Mouse (Mus musculus) limb, embryonic 11.5 days (tissue): ENCODE measurements around the gene Cep95. TPM values are rescaled to one million over a fixed set of nuclear protein-coding genes. Genes with fewer than 3 reads are reported as not detected.
A peak's percentile ranks its signal among the peaks of the same experiment; 100 is the strongest.
"Not testable (repeated sequence)": the region's sequence is repeated elsewhere in the genome, so short reads cannot be mapped to it uniquely, and the experiment has no call there.

Source experiments
- ATAC-seq: fragments of 200-750 bp; cut with Nextera tagmentation; 2 replicates; pipeline ENCODE4 v1.8.0; 2017; ENCODE audit warnings: low read depth; ENCODE audit not compliant: insufficient number of reproducible peaks, low FRiP score, low TSS enrichment
- DNase-seq: peaks from one replicate; pipeline ENCODE4 v3.0.0-alpha.2; 2015; ENCODE audit warnings: low spot score
- H3K27ac ChIP-seq: fragments of 300-500 bp; sonication (generic); replicated peaks from 2 replicates; pipeline ENCODE4 v1.5.1; 2014; ENCODE audit warnings: low read depth, mild to moderate bottlenecking, low read length
- H3K27me3 ChIP-seq: fragments of 300-500 bp; sonication (generic); 2 replicates; pipeline ENCODE4 v1.6.1; 2014; ENCODE audit warnings: mild to moderate bottlenecking, low read length, mixed read lengths; ENCODE audit not compliant: control insufficient read depth, insufficient read depth
- H3K36me3 ChIP-seq: fragments of 300-500 bp; sonication (generic); 2 replicates; pipeline ENCODE4 v1.6.1; 2014; ENCODE audit warnings: mild to moderate bottlenecking, low read length, moderate library complexity, mixed read lengths; ENCODE audit not compliant: control insufficient read depth, insufficient read depth
- H3K4me1 ChIP-seq: fragments of 300-500 bp; sonication (generic); 2 replicates; pipeline ENCODE4 v1.6.1; 2014; ENCODE audit warnings: low read length, mixed read lengths; ENCODE audit not compliant: control insufficient read depth, insufficient read depth
- H3K4me2 ChIP-seq: fragments of 300-500 bp; sonication (generic); 2 replicates; pipeline ENCODE4 v1.6.1; 2014; ENCODE audit warnings: low read depth, mild to moderate bottlenecking, moderate library complexity; ENCODE audit not compliant: severe bottlenecking
- H3K4me3 ChIP-seq: fragments of 300-500 bp; sonication (generic); 2 replicates; pipeline ENCODE4 v1.5.1; 2014; ENCODE audit warnings: low read depth, low read length
- H3K9ac ChIP-seq: fragments of 300-500 bp; sonication (generic); 2 replicates; pipeline ENCODE4 v1.6.1; 2014; ENCODE audit warnings: mild to moderate bottlenecking, low read length
- H3K9me3 ChIP-seq: fragments of 300-500 bp; sonication (generic); 2 replicates; pipeline ENCODE4 v1.6.1; 2016; ENCODE audit warnings: low read length; ENCODE audit not compliant: control insufficient read depth
- WGBS: fragments of 180-500 bp; shearing (Covaris S2); extraction: QIAGEN DNeasy Blood & Tissue Kit; methylation state at CpG from one replicate; pipeline ENCODE4 v1.1.7; 2014; 5-methylcytosine and 5-hydroxymethylcytosine counted together
- polyA plus RNA-seq: library from polyadenylated mRNA; unstranded; fragments of >200 nt; fragmentation: Nextera tagmentation; extraction: Ambion mirVana; gene quantifications from 2 replicates; pipeline ENCODE4 v1.2.1, GENCODE M21; 2014

The Cep95 gene
- polyA plus RNA-seq, 1 experiment from 2014 or later = 22.5 TPM

DNA sequence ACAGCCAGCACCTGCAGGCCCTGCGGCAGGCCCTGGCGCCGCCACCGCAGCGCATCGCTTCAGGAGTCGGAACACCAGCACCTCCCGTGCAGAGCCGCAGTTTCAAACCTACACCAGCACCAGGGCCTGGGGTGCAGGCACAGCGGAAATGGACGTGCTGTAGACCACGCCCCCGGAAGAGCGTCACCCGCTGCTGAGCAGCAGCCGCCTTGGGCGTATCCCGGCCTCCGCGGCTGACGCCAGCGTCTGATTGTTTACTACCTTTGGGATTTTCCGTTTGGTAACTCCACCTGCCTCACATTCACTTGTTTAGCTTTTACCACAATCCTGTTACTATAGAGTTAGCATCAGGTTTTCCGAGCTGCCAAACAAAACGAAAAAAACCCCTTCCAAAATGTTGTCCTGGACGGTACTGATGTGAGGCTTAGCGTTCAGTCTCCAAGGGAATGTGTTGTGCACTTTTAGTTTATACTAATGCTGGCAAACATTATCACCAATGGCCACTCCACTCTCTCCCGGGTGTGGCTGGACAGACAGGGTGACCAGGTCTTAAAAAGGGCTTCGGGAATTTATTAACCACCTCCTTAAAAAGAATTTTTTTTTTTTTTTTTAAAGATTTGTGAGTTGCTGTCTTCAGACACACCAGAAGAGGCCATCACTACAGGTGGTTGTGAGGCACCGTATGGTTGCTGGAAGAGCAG lies 9.5 kb upstream of the Cep95 start, which contains the start of gene Polg2:
Polg2 (minus strand) TSS at position 150 of the 701 bp plus-strand sequence.
- no peaks in the 10 kb centered on the region for H3K4me1 ChIP-seq

GRCm38 (mm10) chr11:106780089-106780425 lies 9.0 kb upstream of the Cep95 start:
- no peak overlapping the region for H3K9ac ChIP-seq
- DNase-seq (no peak), ATAC-seq (no peak)
- H3K4me2 ChIP-seq = peak overlapping the region; percentile 78; the same call in 1 of the 2 replicates
- peaks cover 21% of the 10 kb centered on the region for H3K36me3 ChIP-seq
- no peaks in the 10 kb centered on the region for H3K4me1 ChIP-seq
- no peaks in the 10 kb centered on the region for H3K27me3 ChIP-seq
- WGBS = 71% methylated on average over 4 of the region's 4 CpGs
- H3K27ac ChIP-seq = peak overlapping the region; percentile 61; the same call in 1 of the 2 replicates
- H3K9me3 ChIP-seq = no peaks in the 10 kb centered on the region
- H3K4me3 ChIP-seq = 0 out of 2 replicates have a peak overlapping the region, but pooled peaks have one; percentile 83

More for the DNA sequence above, 9.5 kb upstream of the Cep95 start, which contains the start of gene Polg2:
- DNase-seq = peak; percentile 93
- ATAC-seq = peak; percentile 98
- Histone ChIP-seq H3K9me3 (no peaks in the 10 kb centered on the region), H3K9ac (peak within 1 kb of the TSS; percentile 88), H3K4me2 (peak within 1 kb of the TSS; percentile 78), H3K27me3 (no peaks in the 10 kb centered on the region), H3K4me3 (peak within 1 kb of the TSS; percentile 83), H3K36me3 (peaks cover 25% of the 10 kb centered on the region), H3K27ac (peak within 1 kb of the TSS; percentile 87)
- 2% methylated on average over 30 of the region's 30 CpGs for WGBS

DNA sequence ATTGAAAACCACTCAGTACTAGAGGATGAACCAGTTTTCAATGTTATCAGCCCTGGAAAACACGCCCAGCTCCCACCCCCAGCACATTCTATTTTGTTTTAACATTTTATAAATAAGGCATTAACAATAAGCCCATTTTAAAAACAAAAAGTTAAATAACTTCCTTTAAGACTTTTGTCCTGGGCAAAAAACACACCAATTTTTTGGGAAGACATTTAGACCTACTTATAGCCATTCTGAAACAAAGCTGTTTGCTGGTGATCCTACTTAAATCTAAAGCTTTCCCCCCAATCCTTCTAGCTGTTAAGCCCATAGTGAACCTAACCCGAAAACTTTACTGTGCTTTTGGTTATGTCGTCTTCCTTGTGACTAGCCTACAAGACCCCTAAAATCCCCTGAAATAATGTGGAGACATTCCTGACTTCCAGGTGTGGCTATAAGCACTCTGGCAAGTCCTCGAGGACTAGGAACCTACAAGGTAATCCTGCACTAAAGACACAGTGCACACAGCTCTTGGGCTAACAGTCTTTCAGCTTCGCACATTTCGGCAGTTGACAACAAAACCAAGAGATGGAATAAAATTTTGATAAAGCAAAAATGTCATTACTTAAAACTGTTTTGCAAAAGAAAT lies 8.3 kb upstream of the Cep95 start:
- H3K27me3 ChIP-seq = no peaks in the 10 kb centered on the region
- H3K36me3 ChIP-seq = peaks cover 21% of the 10 kb centered on the region
- H3K27ac ChIP-seq = no peak overlapping the region
- 77% methylated on average over 6 of the region's 6 CpGs for WGBS
- H3K4me1 ChIP-seq = no peaks in the 10 kb centered on the region
- H3K9me3 ChIP-seq = no peaks in the 10 kb centered on the region
- no peak overlapping the region for H3K4me3 ChIP-seq
- H3K9ac ChIP-seq = no peak overlapping the region
- no peak overlapping the region for H3K4me2 ChIP-seq
- no peak for ATAC-seq
- DNase-seq = no peak

GRCm38 (mm10) chr11:106782271-106782670 lies 6.8 kb upstream of the Cep95 start:
- DNase-seq, ATAC-seq, H3K27ac ChIP-seq, H3K4me2 ChIP-seq, H3K4me1 ChIP-seq, H3K4me3 ChIP-seq, H3K27me3 ChIP-seq, H3K9me3 ChIP-seq, H3K9ac ChIP-seq: not testable (repeated sequence)
- 89% methylated on average over 7 of the region's 7 CpGs for WGBS
- peaks cover 21% of the 10 kb centered on the region for H3K36me3 ChIP-seq

GRCm38 (mm10) chr11:106782841-106783764 lies 5.9 kb upstream of the Cep95 start:
- Histone ChIP-seq H3K9ac (no peak overlapping the region), H3K9me3 (no peaks in the 10 kb centered on the region), H3K4me1 (no peaks in the 10 kb centered on the region), H3K27ac (no peak overlapping the region), H3K36me3 (peaks cover 21% of the 10 kb centered on the region), H3K4me2 (no peak overlapping the region), H3K4me3 (no peak overlapping the region), H3K27me3 (no peaks in the 10 kb centered on the region)
- DNase-seq = no peak
- 83% methylated on average over 9 of the region's 9 CpGs for WGBS
- no peak for ATAC-seq

DNA sequence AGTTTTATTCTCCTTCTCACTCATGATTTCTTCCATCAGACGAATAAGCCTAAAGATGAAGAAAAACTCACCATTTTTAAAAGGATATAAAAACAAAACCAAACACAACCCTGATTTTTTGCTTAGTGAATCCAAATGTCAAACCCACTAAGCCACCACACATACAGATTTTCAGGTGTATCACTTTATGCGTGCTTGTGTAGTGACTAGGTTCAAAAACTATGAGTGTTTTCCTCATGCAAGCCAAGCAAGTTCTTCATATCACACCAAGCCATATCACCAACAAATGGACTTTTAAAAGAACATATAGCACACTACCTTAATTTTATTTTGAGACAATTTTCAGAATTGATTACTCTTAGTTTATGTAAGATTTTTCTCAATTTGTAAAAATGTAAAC lies 4.6 kb upstream of the Cep95 start:
- Histone ChIP-seq H3K27ac (no peak overlapping the region), H3K9me3 (no peaks in the 10 kb centered on the region), H3K36me3 (peaks cover 21% of the 10 kb centered on the region), H3K4me3 (no peak overlapping the region), H3K4me1 (no peaks in the 10 kb centered on the region), H3K9ac (no peak overlapping the region), H3K4me2 (no peak overlapping the region), H3K27me3 (no peaks in the 10 kb centered on the region)
- no peak for DNase-seq
- 92% methylated on average over 2 of the region's 2 CpGs for WGBS
- ATAC-seq = no peak

DNA sequence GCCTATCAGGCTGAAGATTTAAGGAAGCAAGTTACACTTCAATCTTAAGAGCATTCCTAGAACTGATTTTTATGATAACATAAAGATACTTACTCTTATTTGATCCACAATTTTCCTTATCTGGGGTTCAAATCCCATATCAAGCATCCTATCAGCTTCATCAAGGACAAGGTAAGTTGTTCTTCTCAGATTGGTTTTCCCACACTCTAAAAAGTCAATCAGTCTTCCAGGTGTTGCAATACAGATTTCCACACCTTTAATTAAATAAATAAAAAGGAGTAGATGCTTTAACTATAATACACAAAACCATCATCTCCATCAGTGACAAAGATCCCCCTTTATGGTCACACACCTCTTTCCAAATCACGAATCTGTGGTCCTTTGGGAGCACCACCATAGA lies 4.0 kb upstream of the Cep95 start:
- ATAC-seq (no peak), DNase-seq (no peak)
- Histone ChIP-seq H3K9me3 (no peaks in the 10 kb centered on the region), H3K36me3 (peaks cover 21% of the 10 kb centered on the region), H3K4me3 (no peak overlapping the region), H3K4me2 (no peak overlapping the region), H3K27me3 (no peaks in the 10 kb centered on the region), H3K9ac (no peak overlapping the region), H3K4me1 (no peaks in the 10 kb centered on the region), H3K27ac (no peak overlapping the region)
- 86% methylated on average over 1 of the region's 1 CpGs for WGBS
